Mouse (Mus musculus) stomach, embryonic 14.5 days (tissue): ENCODE measurements at regions not wholly inside any gene's neighbourhood (a gene's known extent, or its start where the extent isn't known, plus 50 kb on each side); places are given as distances from the start of the nearest gene placed in this dataset.
A peak's percentile ranks its signal among the peaks of the same experiment; 100 is the strongest.

Source experiments
- ATAC-seq: fragments of 200-750 bp; cut with Nextera tagmentation; 2 replicates; pipeline ENCODE4 v1.8.0; 2017; ENCODE audit warnings: low read depth, moderate TSS enrichment; ENCODE audit not compliant: insufficient number of reproducible peaks, insufficient read depth, low FRiP score
- H3K27ac ChIP-seq: fragments of 300-500 bp; sonication (generic); 2 replicates; pipeline ENCODE4 v1.5.1; 2014; ENCODE audit warnings: mild to moderate bottlenecking, low read length, moderate library complexity, mixed read lengths
- H3K27me3 ChIP-seq: fragments of 300-500 bp; sonication (generic); 2 replicates; pipeline ENCODE4 v1.6.1; 2014; ENCODE audit warnings: low read length, control low read depth, mixed read lengths; ENCODE audit not compliant: control insufficient read depth, insufficient read depth
- H3K36me3 ChIP-seq: fragments of 300-500 bp; sonication (generic); 2 replicates; pipeline ENCODE4 v1.6.1; 2014; ENCODE audit warnings: mild to moderate bottlenecking, control low read depth, low read length, moderate library complexity, mixed read lengths; ENCODE audit not compliant: control insufficient read depth, insufficient read depth
- H3K4me1 ChIP-seq: fragments of 300-500 bp; sonication (generic); 2 replicates; pipeline ENCODE4 v1.6.1; 2014; ENCODE audit warnings: low read length, control low read depth, mixed read lengths; ENCODE audit not compliant: control insufficient read depth, insufficient read depth
- H3K4me2 ChIP-seq: fragments of 300-500 bp; sonication (generic); replicated peaks from 2 replicates; pipeline ENCODE4 v1.6.1; 2014; ENCODE audit warnings: low read depth, low read length, control low read depth
- H3K4me3 ChIP-seq: fragments of 300-500 bp; sonication (generic); 2 replicates; pipeline ENCODE4 v1.5.1; 2014; ENCODE audit warnings: low read depth, low read length, control low read depth
- H3K9ac ChIP-seq: fragments of 300-500 bp; sonication (generic); replicated peaks from 2 replicates; pipeline ENCODE4 v1.6.1; 2014; ENCODE audit warnings: low read depth, mild to moderate bottlenecking, control low read depth, low read length, moderate library complexity, mixed read lengths
- H3K9me3 ChIP-seq: fragments of 300-500 bp; sonication (generic); 2 replicates; pipeline ENCODE4 v1.6.1; 2016; ENCODE audit warnings: low read depth, low read length, control low read depth; ENCODE audit not compliant: control insufficient read depth
- WGBS: fragments of 180-500 bp; shearing (Covaris S2); extraction: QIAGEN DNeasy Blood & Tissue Kit; methylation state at CpG from one replicate; pipeline ENCODE4 v1.1.7; 2014; 5-methylcytosine and 5-hydroxymethylcytosine counted together

DNA sequence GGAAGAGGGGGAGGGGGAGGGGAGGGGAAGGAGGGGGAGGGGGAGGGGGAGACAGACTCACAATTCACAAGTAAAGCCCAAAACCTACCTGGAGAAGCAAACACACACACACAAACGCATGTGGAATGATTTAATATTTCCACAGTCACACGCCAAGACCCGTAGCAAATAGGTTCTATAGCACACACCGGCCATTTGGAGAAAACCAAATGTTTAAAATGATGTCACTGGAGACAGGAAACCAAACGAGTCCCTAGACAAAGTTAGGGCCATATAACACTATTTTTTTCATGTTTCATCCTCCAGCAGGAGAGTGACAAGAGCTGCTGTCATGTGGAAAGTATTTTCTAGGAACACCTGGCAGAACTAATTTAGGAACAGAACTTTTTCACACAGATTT, 175.9 kb upstream of the Lrig1 start:
- Histone ChIP-seq H3K4me3 (no peak overlapping the region), H3K9ac (no peak overlapping the region), H3K27me3 (no peaks in the 10 kb centered on the region), H3K36me3 (no peaks in the 10 kb centered on the region), H3K4me2 (no peak overlapping the region), H3K9me3 (no peaks in the 10 kb centered on the region), H3K4me1 (no peaks in the 10 kb centered on the region), H3K27ac (no peak overlapping the region)
- 75% methylated on average over 5 of the region's 5 CpGs for WGBS
- no peak for ATAC-seq

DNA sequence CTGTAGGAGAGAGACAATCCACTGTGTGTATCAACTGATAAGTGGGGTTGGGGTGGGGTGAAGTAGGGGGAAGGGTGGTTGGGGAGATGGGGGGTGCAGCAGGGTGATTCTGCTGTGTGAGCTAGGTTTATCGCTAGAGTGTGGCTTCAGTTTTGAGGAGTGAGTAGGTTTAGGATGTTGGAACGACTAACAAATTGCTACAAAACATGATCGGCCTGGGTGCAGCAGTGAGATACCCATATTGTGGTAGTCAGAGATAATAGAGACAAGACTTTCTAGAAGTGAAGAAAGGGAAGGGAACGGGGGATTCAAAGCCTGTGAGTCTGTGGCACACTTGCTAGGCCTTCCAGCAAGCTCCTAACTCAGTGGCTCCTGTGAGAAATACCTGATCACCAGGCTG, 175.1 kb upstream of the Lrig1 start:
- Histone ChIP-seq H3K4me2 (no peak overlapping the region), H3K27ac (no peak overlapping the region), H3K9me3 (no peaks in the 10 kb centered on the region), H3K27me3 (no peaks in the 10 kb centered on the region), H3K4me3 (no peak overlapping the region), H3K4me1 (no peaks in the 10 kb centered on the region), H3K9ac (no peak overlapping the region), H3K36me3 (no peaks in the 10 kb centered on the region)
- WGBS: 89% methylated on average over 4 of the region's 4 CpGs
- no peak for ATAC-seq

DNA sequence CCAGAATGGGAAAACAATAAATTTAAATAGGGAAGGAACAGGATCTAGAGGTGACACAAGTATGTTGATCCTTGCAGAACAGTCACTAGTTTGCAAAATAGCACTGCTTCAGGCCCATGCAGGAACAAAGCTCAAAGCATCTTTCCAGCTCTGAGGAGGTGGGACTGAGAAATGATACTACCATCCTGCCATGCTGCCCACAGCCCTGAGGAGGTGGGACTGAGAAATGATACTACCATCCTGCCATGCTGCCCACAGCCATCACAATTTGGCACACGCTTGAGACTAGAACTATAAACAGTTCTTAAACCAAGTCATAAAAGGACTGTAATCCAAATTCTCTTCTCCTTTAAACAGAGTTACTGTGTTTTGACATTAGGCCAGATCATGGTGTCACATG, 174.5 kb upstream of the Lrig1 start:
- Histone ChIP-seq H3K27me3 (no peaks in the 10 kb centered on the region), H3K9me3 (no peaks in the 10 kb centered on the region), H3K4me3 (no peak overlapping the region), H3K4me1 (no peaks in the 10 kb centered on the region), H3K27ac (no peak overlapping the region), H3K9ac (no peak overlapping the region), H3K4me2 (no peak overlapping the region), H3K36me3 (no peaks in the 10 kb centered on the region)
- 77% methylated on average over 1 of the region's 1 CpGs for WGBS
- no peak for ATAC-seq

DNA sequence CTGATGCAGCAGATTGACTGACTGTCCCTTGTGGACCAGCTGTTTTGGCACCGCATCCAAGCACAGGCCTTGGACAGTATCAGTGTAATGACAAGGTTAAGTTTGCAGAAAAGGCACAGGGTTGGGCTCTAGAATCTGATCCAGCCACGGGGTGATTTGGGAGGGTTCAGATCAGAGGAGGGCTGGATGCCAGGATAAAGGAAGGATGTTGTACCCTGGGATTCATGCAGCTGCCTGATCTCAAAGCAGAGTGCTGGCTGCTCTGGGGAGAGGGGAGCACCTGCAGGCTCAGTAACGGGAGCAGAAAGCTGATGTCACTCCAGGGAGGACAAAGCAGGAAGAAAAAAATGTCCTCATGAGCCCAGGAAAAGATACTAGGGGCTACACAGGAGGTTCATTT, 168.0 kb upstream of the Lrig1 start:
- no peaks in the 10 kb centered on the region for H3K9me3 ChIP-seq
- no peak overlapping the region for H3K4me3 ChIP-seq
- no peak overlapping the region for H3K4me2 ChIP-seq
- ATAC-seq: no peak
- 35% methylated on average over 3 of the region's 3 CpGs for WGBS
- H3K9ac ChIP-seq: no peak overlapping the region
- no peaks in the 10 kb centered on the region for H3K36me3 ChIP-seq
- no peak overlapping the region for H3K27ac ChIP-seq
- H3K27me3 ChIP-seq: no peaks in the 10 kb centered on the region
- no peaks in the 10 kb centered on the region for H3K4me1 ChIP-seq

DNA sequence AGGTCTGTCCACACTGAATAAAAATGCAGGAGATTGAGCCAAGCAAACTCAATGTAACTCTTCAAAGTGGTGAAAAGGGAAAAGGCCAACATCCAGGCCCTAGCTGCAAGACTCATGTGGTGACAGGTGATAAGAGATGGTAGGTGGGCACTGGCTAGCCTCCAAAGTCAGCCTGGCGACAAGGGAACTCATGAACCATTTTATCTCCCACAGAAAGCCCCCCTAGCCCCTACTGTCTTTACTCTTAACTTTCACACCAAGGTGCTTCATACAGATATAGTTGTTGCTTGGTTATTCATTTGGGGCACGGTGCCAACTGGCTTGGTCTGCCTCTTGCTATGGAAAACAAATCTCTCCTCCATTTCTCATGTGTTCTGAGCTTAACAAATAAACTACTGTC, 165.5 kb upstream of the Lrig1 start:
- Histone ChIP-seq H3K4me3 (no peak overlapping the region), H3K4me1 (no peaks in the 10 kb centered on the region), H3K36me3 (no peaks in the 10 kb centered on the region), H3K4me2 (no peak overlapping the region), H3K9ac (no peak overlapping the region), H3K9me3 (no peaks in the 10 kb centered on the region), H3K27me3 (no peaks in the 10 kb centered on the region), H3K27ac (no peak overlapping the region)
- ATAC-seq: no peak
- 75% methylated on average over 2 of the region's 2 CpGs for WGBS

DNA sequence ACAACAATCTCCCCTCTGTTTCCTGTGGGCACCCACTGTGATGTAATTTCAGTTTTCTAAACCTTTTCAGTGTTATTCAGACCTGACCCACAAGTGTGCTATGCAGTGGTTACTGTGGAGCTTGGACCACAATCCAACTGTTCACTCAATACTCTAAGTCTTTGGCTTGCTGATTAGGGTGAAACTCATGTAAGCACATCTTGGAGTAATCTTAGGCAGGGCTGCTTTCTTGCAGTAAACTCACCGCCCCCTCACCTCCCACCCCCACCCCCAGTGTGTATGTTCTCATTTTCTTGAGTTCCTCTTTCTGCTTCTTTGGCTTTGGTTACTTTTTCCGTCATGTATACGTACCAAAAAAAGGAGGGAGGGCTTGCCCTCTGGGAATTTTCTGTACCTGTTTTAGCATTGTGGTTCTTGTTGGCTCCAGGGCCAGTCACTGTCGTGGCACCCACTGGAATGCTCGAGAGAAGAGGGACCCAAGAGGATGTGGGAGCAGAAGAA, 158.2 kb upstream of the Lrig1 start:
- WGBS: 73% methylated on average over 5 of the region's 5 CpGs
- ATAC-seq: no peak
- H3K9me3 ChIP-seq: no peaks in the 10 kb centered on the region

DNA sequence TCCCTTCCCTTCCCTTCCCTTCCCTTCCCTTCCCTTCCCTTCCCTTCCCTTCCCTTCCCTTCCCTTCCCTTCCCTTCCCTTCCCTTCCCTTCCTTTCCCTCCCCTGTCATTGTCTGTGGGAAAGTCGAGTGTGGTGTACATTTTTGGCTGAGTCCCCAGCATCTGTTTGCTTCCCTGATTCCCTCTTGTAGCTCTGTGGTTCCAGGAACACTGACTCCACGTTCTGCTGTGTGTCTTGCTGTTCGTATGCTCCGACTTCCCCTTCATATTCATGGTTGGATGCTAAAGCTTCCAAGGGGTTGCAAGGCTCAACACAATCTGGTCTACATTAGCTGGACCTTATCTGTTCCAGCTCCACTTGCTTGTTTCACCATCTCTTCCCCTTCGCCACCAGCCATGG, 150.2 kb upstream of the Lrig1 start:
- no peak overlapping the region for H3K27ac ChIP-seq
- H3K36me3 ChIP-seq: no peaks in the 10 kb centered on the region
- no peaks in the 10 kb centered on the region for H3K27me3 ChIP-seq
- H3K4me3 ChIP-seq: no peak overlapping the region
- H3K9me3 ChIP-seq: no peaks in the 10 kb centered on the region
- no peak for ATAC-seq
- no peak overlapping the region for H3K4me2 ChIP-seq
- WGBS: 79% methylated on average over 5 of the region's 5 CpGs
- no peak overlapping the region for H3K9ac ChIP-seq
- H3K4me1 ChIP-seq: 0 out of 2 replicates have a peak, but pooled peaks cover 4% of the 10 kb centered on the region

More for the DNA sequence above, 158.2 kb upstream of the Lrig1 start:
- H3K27me3 ChIP-seq: no peaks in the 10 kb centered on the region
- H3K4me2 ChIP-seq: no peak overlapping the region
- no peak overlapping the region for H3K9ac ChIP-seq
- no peaks in the 10 kb centered on the region for H3K4me1 ChIP-seq
- H3K27ac ChIP-seq: no peak overlapping the region
- H3K36me3 ChIP-seq: no peaks in the 10 kb centered on the region
- no peak overlapping the region for H3K4me3 ChIP-seq

DNA sequence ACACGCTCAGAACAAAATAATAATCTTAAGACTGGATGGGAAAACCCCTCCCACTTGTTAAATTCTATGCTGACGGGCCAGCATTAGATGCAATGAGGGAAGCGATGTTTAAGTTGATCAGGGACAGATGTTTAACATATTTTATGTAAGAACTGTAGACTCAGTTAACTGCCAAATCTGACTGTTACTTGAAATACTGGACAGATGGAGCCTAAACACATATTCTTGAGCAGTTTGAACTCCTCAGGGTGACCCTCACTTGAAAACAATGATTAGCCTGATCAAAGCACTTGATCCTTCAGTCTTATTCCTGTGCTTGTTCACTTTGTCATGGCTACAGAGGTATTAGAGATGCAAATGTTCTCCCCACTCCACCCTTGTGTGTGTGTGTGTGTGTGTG, 149.6 kb upstream of the Lrig1 start:
- no peaks in the 10 kb centered on the region for H3K9me3 ChIP-seq
- no peak overlapping the region for H3K4me3 ChIP-seq
- H3K27me3 ChIP-seq: no peaks in the 10 kb centered on the region
- 0 out of 2 replicates have a peak, but pooled peaks cover 4% of the 10 kb centered on the region for H3K4me1 ChIP-seq
- ATAC-seq: peak; percentile 58; the same call in 1 of the 2 replicates
- H3K9ac ChIP-seq: no peak overlapping the region
- 45% methylated on average over 3 of the region's 3 CpGs for WGBS
- H3K27ac ChIP-seq: peak overlapping the region; percentile 10; the same call in 1 of the 2 replicates
- H3K36me3 ChIP-seq: no peaks in the 10 kb centered on the region
- no peak overlapping the region for H3K4me2 ChIP-seq

DNA sequence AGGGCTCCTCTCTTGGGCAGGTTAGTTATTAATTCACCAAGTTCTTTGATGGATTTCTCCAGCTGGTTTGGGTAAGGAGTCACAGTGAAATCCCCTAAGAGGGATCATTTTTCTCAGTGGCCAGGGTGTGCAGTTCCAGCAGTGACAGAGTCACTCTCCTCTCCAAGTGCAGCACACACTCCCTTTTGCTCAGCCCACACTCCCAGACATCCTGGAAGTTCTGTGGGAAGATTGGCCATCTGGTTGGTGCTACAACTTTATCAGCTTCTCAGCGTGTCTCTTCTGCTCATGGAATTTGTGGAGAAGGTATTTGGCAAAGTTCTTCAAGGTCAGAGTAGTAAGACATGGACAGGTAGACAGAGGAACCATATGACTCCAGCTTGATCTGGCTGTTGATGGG, 148.5 kb upstream of the Lrig1 start:
- Histone ChIP-seq H3K9me3 (no peaks in the 10 kb centered on the region), H3K27ac (no peak overlapping the region), H3K36me3 (no peaks in the 10 kb centered on the region), H3K9ac (no peak overlapping the region), H3K4me3 (no peak overlapping the region), H3K4me1 (0 out of 2 replicates have a peak, but pooled peaks cover 4% of the 10 kb centered on the region), H3K4me2 (no peak overlapping the region), H3K27me3 (no peaks in the 10 kb centered on the region)
- no peak for ATAC-seq
- WGBS: 71% methylated on average over 1 of the region's 1 CpGs
